Mouse (Mus musculus): Measurements from ENCODE around the gene Camk1. TPM values are rescaled to one million over a fixed set of nuclear protein-coding genes. Genes with fewer than 3 reads are reported as not detected.
A peak's percentile ranks its signal among the peaks of the same experiment; 100 is the strongest.

The Camk1 gene
- total and polyA plus RNA-seq, 3 experiments = 7.9 to 13.3 TPM; not detected in 1

- H3K36me3 ChIP-seq (ENCODE audit: control insufficient read depth in 1 of 2, insufficient read depth in 2 of 2, low read length in 2 of 2) = peaks cover 0 to 17% of the 10 kb centered on the region in 2 experiments; a peak in 2 of 4 replicates
- no peaks in the 10 kb centered on the region for H3K4me1 ChIP-seq (ENCODE audit: control insufficient read depth in 1 of 2, insufficient read depth in 2 of 2, low read length in 2 of 2)
- H3K9ac ChIP-seq (ENCODE audit: control insufficient read depth, low read depth, low read length, poor library complexity, severe bottlenecking) = no peak overlapping the region
- no peaks in the 10 kb centered on the region for H3K9me3 ChIP-seq (replicated peaks; ENCODE audit: insufficient read depth, low read length)
- no peaks in the 10 kb centered on the region for H3K79me2 ChIP-seq (ENCODE audit: control insufficient read depth, insufficient read depth, low read length, poor library complexity)
- TF ChIP-seq ZMIZ1 (IDR thresholded peaks at IDR 0.05; ENCODE audit: low read depth, low read length) (no peak), POLR2A (IDR thresholded peaks at IDR 0.05; ENCODE audit: control insufficient read depth in 1 of 2, insufficient read depth in 1 of 2, low read depth in 1 of 2, low read length in 2 of 2, poor library complexity in 1 of 2) (0 out of 4 replicates have a peak, but pooled peaks of 1 of the 2 experiments have one; percentile 20)
- H3K4me3 ChIP-seq (ENCODE audit: control insufficient read depth in 1 of 2, insufficient read depth in 1 of 2, low read depth in 2 of 2, low read length in 2 of 2) = no peak overlapping the region
- H3K27ac ChIP-seq (ENCODE audit: control insufficient read depth, low read depth, low read length) = no peak overlapping the region
- H3K27me3 ChIP-seq (ENCODE audit: control insufficient read depth in 1 of 2, insufficient read depth in 2 of 2, low read length in 2 of 2) = no peaks in the 10 kb centered on the region
- DNase-seq (ENCODE audit: low read depth, low spot score) = no peak
These were observed 48.2 kb upstream of the Camk1 start for GRCm38 (mm10) chr6:113392015-113392386.

- H3K4me1 ChIP-seq (ENCODE audit: control insufficient read depth in 1 of 2, insufficient read depth in 2 of 2, low read length in 2 of 2) = no peaks in the 10 kb centered on the region
- H3K79me2 ChIP-seq (ENCODE audit: control insufficient read depth, insufficient read depth, low read length, poor library complexity) = no peaks in the 10 kb centered on the region
- no peak for DNase-seq (ENCODE audit: low read depth, low spot score)
- H3K27ac ChIP-seq (ENCODE audit: control insufficient read depth, low read depth, low read length) = no peak overlapping the region
- H3K9me3 ChIP-seq (replicated peaks; ENCODE audit: insufficient read depth, low read length) = no peaks in the 10 kb centered on the region
- no peak overlapping the region for H3K9ac ChIP-seq (ENCODE audit: control insufficient read depth, low read depth, low read length, poor library complexity, severe bottlenecking)
- H3K36me3 ChIP-seq (ENCODE audit: control insufficient read depth in 1 of 2, insufficient read depth in 2 of 2, low read length in 2 of 2) = peaks cover 0 to 28% of the 10 kb centered on the region in 2 experiments; a peak in 2 of 4 replicates
- H3K27me3 ChIP-seq (ENCODE audit: control insufficient read depth in 1 of 2, insufficient read depth in 2 of 2, low read length in 2 of 2) = no peaks in the 10 kb centered on the region
- no peak overlapping the region for H3K4me3 ChIP-seq (ENCODE audit: control insufficient read depth in 1 of 2, insufficient read depth in 1 of 2, low read depth in 2 of 2, low read length in 2 of 2)
- TF ChIP-seq MYB (IDR thresholded peaks at IDR 0.05; ENCODE audit: low read depth, low read length) (no peak), BHLHE40 (IDR thresholded peaks at IDR 0.05; ENCODE audit: borderline replicate concordance, low read depth, low read length) (no peak), SMC3 (IDR thresholded peaks at IDR 0.05; ENCODE audit: low read depth, low read length) (no peak), NELFE (IDR thresholded peaks at IDR 0.05; ENCODE audit: low read depth, low read length) (no peak), ELF1 (IDR thresholded peaks at IDR 0.05; ENCODE audit: low read depth, low read length) (no peak), CHD2 (IDR thresholded peaks at IDR 0.05; ENCODE audit: low read length) (no peak), GATA1 (IDR thresholded peaks at IDR 0.05; ENCODE audit: low read depth, low read length) (no peak), RCOR1 (IDR thresholded peaks at IDR 0.05; ENCODE audit: low read depth, low read length) (no peak), TBP (IDR thresholded peaks at IDR 0.05; ENCODE audit: low read depth, low read length) (no peak), MAFK (IDR thresholded peaks at IDR 0.05; ENCODE audit: borderline replicate concordance, low read depth, low read length) (no peak), SIN3A (IDR thresholded peaks at IDR 0.05; ENCODE audit: low read length) (no peak), UBTF (IDR thresholded peaks at IDR 0.05; ENCODE audit: borderline replicate concordance, insufficient read depth, low read depth, low read length) (no peak)
These were observed 46.9 kb upstream of the Camk1 start for GRCm38 (mm10) chr6:113390715-113391114.

GRCm38 (mm10) chr6:113388960-113389359 is 45.2 kb upstream of the Camk1 start, which contains the start of gene Ttll3:
TSS of gene Ttll3 (plus strand) at chr6:113389260.
- TF ChIP-seq NELFE (IDR thresholded peaks at IDR 0.05; ENCODE audit: low read depth, low read length) (no peak), JUND (IDR thresholded peaks at IDR 0.05; ENCODE audit: low read depth, low read length) (no peak), NRF1 (IDR thresholded peaks at IDR 0.05; ENCODE audit: insufficient read depth, low read depth, low read length, poor library complexity, severe bottlenecking) (no peak), CHD1 (IDR thresholded peaks at IDR 0.05; ENCODE audit: low read depth, low read length) (no peak), ETS1 (IDR thresholded peaks at IDR 0.05; ENCODE audit: low read depth, low read length) (no peak), USF2 (IDR thresholded peaks at IDR 0.05; ENCODE audit: borderline replicate concordance in 1 of 2, insufficient read depth in 1 of 2, low read depth in 1 of 2, low read length in 2 of 2) (no peak), MXI1 (IDR thresholded peaks at IDR 0.05; ENCODE audit: low read depth, low read length) (no peak), MAX (IDR thresholded peaks at IDR 0.05; ENCODE audit: low read length) (no peak), MAFK (IDR thresholded peaks at IDR 0.05; ENCODE audit: borderline replicate concordance, low read depth, low read length) (no peak), RAD21 (IDR thresholded peaks at IDR 0.05; ENCODE audit: low read depth, low read length) (no peak)
- DNase-seq (ENCODE audit: low read depth, low spot score) = no peak
- H3K4me1 ChIP-seq (ENCODE audit: control insufficient read depth in 1 of 2, insufficient read depth in 2 of 2, low read length in 2 of 2) = no peaks in the 10 kb centered on the region
- no peaks in the 10 kb centered on the region for H3K27me3 ChIP-seq (ENCODE audit: control insufficient read depth in 1 of 2, insufficient read depth in 2 of 2, low read length in 2 of 2)
- peaks cover 0 to 33% of the 10 kb centered on the region in 2 experiments; a peak in 2 of 4 replicates for H3K36me3 ChIP-seq (ENCODE audit: control insufficient read depth in 1 of 2, insufficient read depth in 2 of 2, low read length in 2 of 2)
- no peaks in the 10 kb centered on the region for H3K9me3 ChIP-seq (replicated peaks; ENCODE audit: insufficient read depth, low read length)
- H3K9ac ChIP-seq (ENCODE audit: control insufficient read depth, low read depth, low read length, poor library complexity, severe bottlenecking) = no peak within 1 kb of the TSS
- no peaks in the 10 kb centered on the region for H3K79me2 ChIP-seq (ENCODE audit: control insufficient read depth, insufficient read depth, low read length, poor library complexity)
- H3K27ac ChIP-seq (ENCODE audit: control insufficient read depth, low read depth, low read length) = no peak within 1 kb of the TSS
- H3K4me3 ChIP-seq (ENCODE audit: control insufficient read depth in 1 of 2, insufficient read depth in 1 of 2, low read depth in 2 of 2, low read length in 2 of 2) = no peak within 1 kb of the TSS
